Mouse (Mus musculus): ENCODE data around the gene Stag1.

Stag1 gene

GRCm38 (mm10) chr9:100951481-100951880 is 353.9 kb downstream of the Stag1 start:
- DNase-seq (ENCODE audit: low spot score in 2 of 2), result peak; percentile 10 to 12

- DNase-seq (ENCODE audit: low spot score in 2 of 2), result no peak
These were observed 365.4 kb downstream of the Stag1 start for GRCm38 (mm10) chr9:100962903-100963427.

DNA sequence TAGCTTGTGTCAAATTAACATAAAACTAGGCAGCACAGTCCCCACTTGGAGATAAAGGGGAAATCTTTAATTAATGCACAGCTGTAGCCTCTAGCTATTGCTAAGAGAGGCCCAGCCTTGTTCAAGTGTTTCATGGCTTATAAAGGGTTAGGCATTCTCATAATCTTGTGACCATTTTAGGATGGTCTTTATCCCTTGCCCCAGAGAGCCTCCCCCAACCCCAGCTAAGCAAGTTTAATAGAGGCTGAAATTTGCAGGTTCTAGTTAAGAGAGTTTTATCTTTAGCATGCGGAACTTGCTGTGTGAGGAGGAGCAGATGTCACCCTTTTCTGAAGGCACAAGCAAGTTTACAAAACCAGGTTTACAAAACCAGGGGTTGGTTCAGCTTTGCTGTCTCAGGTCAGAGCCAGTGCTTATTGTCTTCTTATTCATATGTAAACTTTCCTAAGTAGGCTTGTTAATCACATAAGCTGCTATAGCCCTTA is 365.9 kb downstream of the Stag1 start:
- DNase-seq (ENCODE audit: low spot score in 2 of 2), result no peak

DNA sequence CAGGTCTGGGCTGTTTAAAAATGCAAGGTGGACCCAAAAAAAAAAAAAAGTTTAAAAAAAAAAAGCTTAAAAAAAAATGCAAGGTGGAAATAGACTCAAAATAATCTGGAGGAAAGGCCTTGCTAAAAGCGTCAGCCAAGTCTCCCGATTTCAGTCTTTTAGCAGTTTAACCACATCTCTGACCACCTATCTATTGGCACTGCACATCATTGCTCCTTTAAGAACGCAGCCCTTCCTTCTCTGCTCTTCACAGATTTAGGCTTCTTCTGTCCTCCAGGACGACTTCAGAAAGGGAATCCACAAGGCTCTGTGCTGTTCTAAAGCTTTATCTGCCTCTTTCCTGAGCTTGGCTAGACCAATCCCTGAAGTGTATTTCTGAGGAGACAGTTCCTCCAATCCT is 366.5 kb downstream of the Stag1 start:
- DNase-seq (ENCODE audit: low spot score in 2 of 2), result no peak

DNA sequence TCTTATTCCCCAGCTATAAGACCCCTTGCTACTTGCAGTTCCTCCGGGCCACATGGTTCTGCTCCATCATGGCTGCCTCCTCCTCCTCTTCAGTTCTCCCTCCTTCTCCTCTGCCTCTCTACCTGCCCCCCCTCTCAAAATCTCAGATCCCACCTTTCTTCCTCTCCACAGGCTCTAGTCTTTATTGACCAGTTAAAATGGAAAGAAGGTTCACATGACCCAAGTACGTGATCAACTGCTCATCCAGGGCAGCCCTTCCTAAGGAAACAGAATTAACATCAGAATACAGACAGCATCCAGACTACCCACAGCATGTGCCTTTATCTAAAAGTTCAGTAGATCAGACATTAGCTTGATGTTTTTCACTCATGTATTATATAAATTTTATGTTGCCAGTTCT is 371.9 kb downstream of the Stag1 start:
- DNase-seq (ENCODE audit: low spot score in 2 of 2), result no peak

GRCm38 (mm10) chr9:100978666-100979065 is 381.1 kb downstream of the Stag1 start:
- no peak for DNase-seq (ENCODE audit: low spot score in 2 of 2)

DNA sequence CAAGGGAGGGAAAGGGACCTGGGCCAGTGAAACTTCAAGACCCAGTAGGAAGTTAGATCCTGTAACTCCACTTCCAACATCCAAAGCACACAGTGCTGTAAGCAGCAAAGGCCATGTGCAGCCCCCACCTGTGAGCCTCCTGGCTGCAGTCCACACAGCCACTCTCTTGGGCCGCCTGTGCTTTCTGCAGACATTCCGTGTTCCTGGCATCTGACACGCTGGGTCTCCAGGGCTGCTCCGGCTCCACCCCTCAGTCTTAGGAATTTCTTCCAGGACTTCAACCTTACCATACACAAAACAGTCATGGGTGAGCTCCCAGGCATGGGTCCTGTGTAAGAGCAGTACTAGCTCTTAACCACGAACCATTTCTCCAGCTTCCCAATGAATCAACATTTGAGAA is 381.7 kb downstream of the Stag1 start:
- DNase-seq (ENCODE audit: low spot score in 2 of 2), result no peak

GRCm38 (mm10) chr9:100982786-100983185 is 385.2 kb downstream of the Stag1 start:
- DNase-seq (ENCODE audit: low spot score in 2 of 2), result no peak

DNA sequence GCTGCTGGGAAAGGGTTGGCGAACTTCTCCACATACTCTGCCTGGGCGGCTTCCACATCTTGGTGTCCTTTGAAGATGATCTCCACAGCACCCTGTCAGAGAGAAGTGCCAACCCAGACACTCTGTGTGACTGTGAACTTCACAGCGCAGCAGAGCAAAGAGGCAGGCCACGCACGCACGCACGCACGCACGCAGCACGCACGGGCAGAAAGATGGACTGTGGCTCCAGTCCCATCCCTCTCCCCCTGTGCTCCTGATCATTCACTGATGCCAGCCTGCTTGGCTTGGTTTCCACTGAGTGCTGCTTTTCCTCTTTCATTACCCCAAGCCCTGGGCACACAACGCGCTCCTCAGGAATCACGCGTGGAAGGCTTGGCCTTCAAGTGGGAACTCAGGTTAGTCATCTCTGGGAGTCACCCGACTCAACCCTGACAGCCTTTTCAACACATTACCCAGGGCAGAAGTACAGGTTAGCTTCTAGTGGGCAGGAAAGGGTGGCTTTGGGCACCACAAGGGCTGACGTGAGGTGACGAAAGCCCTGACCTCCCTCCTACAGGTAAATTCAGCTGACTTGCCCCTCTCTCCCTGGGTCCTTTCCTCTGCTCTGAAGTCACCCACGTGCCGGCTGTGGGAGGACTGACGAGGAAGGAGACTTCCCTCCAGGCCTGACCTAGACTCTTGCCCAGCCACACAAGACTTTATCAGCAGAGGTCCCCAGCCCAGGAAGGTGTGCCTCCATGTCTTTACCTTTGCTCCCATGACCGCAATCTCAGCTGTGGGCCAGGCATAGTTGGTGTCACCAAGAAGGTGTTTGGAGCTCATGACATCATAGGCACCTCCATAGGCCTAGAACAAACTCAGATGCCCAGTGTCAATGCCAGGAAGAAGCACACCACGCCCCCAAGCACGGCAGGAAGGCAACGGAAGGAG is 387.0 kb downstream of the Stag1 start:
- DNase-seq (ENCODE audit: low spot score in 2 of 2), result no peak

DNA sequence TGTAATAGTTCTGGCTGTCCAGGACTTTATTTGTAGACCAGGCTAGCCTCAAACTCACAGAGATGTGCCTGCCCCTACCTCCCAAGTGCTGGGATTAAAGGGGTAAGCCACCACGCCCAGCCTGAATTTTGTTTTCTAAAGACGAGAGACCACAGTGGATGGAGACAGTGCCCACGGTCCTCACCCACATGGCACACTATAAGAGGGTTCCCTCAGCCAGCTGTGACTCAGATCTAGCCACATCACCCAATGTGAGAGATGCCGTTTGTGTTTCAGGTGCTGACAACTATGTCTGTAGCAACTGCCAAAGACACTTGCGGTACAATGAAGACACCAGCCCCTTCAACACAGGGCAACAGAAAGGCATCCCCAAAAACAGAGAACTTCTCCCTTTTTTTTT is 389.4 kb downstream of the Stag1 start:
- DNase-seq (ENCODE audit: low spot score in 2 of 2), result no peak

- no peak for DNase-seq (ENCODE audit: low spot score in 2 of 2)
These were observed 390.3 kb downstream of the Stag1 start for GRCm38 (mm10) chr9:100987850-100988249.

- no peak for DNase-seq (ENCODE audit: low spot score in 2 of 2)
These were observed 393.0 kb downstream of the Stag1 start for GRCm38 (mm10) chr9:100990609-100991008.

- no peak for DNase-seq (ENCODE audit: low spot score in 2 of 2)
These were observed 393.7 kb downstream of the Stag1 start for GRCm38 (mm10) chr9:100991321-100991720.

DNA sequence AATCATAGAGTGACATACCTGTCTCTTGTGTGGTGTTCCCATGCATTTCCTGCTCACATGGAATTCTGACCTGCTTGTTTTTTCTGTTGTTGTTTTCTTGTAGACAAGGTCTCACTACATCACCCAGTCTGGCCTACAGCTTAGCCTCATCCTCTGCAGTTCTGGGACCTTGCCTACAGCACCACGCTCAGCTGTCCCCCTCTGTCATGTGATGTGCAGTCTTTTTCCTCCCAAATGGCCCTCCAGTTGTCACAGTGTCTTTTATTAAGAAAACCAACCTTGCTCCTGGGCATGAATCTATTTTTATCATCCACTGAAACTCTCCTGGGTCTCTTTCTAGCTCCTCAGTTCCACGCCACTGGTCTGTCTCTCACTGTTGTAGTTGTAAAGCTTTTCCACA is 394.6 kb downstream of the Stag1 start:
- no peak for DNase-seq (ENCODE audit: low spot score in 2 of 2)

GRCm38 (mm10) chr9:100993937-100994336 is 396.3 kb downstream of the Stag1 start:
- no peak for DNase-seq (ENCODE audit: low spot score in 2 of 2)

DNA sequence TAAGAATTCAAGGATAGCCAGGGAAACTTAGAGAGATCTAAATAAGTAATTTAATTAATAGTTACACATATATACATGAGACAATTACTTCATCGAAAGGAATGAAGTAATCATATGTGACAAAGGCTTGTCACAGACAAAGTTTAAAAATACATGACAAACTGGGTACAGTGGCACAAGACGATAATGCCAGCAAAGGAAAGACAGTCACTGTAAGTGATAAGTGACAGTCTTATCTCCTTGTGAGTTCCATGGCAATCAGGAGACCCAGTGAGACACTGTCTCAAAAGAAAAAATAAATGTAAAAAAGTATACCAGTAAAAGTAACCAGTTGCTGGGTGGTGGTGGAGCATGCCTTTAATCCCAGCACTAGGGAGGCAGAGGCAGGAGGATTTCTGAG is 399.5 kb downstream of the Stag1 start:
- DNase-seq (ENCODE audit: low spot score in 2 of 2), result no peak

- peak in 1 of 2 experiments; percentile 35 for DNase-seq (ENCODE audit: low spot score in 2 of 2)
These were observed 404.5 kb downstream of the Stag1 start for GRCm38 (mm10) chr9:101002053-101002452.

DNA sequence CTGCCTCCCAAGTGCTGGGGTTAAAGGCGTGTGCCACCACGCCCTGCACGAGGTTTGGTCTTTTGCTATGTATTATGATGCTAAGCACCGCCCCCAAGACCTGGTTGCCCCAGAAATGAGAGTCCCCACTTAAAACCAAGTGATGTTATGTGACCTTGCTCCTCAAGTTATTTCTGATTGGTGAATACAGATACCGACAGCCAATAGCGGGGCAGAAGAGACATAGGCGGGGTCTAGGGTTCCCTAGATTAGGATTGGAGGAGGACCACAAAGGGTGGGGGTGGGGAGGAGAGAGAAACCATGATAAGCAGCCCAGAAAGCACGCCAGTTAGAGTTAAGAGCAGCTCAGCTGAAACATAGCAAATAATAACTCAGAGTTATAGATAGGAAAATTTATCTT is 405.2 kb downstream of the Stag1 start:
- DNase-seq (ENCODE audit: low spot score in 2 of 2), result no peak

- no peak for DNase-seq (ENCODE audit: low spot score in 2 of 2)
These were observed 405.7 kb downstream of the Stag1 start for GRCm38 (mm10) chr9:101003302-101003701.

DNA sequence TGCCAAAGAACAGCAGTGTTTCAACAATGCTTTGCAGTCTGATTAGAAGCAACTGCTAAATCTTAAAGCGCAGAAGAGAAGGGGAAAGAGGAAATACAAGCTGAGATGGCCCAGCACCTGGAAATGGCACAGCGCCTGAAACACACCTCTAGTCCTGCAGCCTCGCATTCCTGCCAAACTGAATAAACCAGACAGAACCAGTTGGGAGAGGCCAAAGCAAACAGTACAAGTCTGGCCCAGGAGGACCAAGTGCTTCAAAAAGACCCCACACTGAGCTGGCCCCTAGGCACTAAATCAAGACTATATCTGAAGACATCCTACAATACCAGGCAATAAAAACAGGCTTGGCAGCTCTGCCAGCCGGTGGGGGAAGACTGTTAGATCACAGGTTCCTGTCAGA is 408.3 kb downstream of the Stag1 start:
- no peak for DNase-seq (ENCODE audit: low spot score in 2 of 2)

All from spleen, postnatal 14 days (tissue).